Mouse (Mus musculus) ES-E14 (cell line): Measurements from ENCODE around the gene Cngb1. TPM values are rescaled to one million over a fixed set of nuclear protein-coding genes. Genes with fewer than 3 reads are reported as not detected.
A peak's percentile ranks its signal among the peaks of the same experiment; 100 is the strongest.

Experiments used
- DNase-seq: peaks from one replicate; pipeline ENCODE4 v3.0.0-alpha.2; 2013; ENCODE audit warnings: low read depth, low spot score
- H3K27ac ChIP-seq: 2 replicates; pipeline ENCODE4 v1.5.1; 2012; ENCODE audit warnings: low read depth, mild to moderate bottlenecking, low read length, moderate library complexity, mixed read lengths; ENCODE audit not compliant: poor library complexity, insufficient read depth, severe bottlenecking
- H3K36me3 ChIP-seq: 2 replicates; pipeline ENCODE4 v1.6.1; 2012; ENCODE audit warnings: mild to moderate bottlenecking, low read length, moderate library complexity, mixed read lengths; ENCODE audit not compliant: control insufficient read depth, poor library complexity, insufficient read depth, severe bottlenecking
- H3K4me1 ChIP-seq, 2 experiments: fragments of 150-350 bp in 1 of 2; sonication (generic) in 1 of 2; 2 replicates each; pipeline ENCODE4 v1.6.1; 2012; ENCODE audit warnings: low read length in 2 of 2, mild to moderate bottlenecking in 1 of 2, mixed read lengths in 1 of 2; ENCODE audit not compliant: control insufficient read depth in 2 of 2, insufficient read depth in 2 of 2, poor library complexity in 1 of 2
- H3K4me3 ChIP-seq, 2 experiments: fragments of 150-350 bp in 1 of 2; sonication (generic) in 1 of 2; 2 replicates each; pipeline ENCODE4 v1.5.1; 2012; ENCODE audit warnings: low read length in 2 of 2, low read depth in 1 of 2, mild to moderate bottlenecking in 1 of 2, mixed read lengths in 1 of 2; ENCODE audit not compliant: insufficient read depth in 1 of 2, poor library complexity in 1 of 2, severe bottlenecking in 1 of 2
- H3K9ac ChIP-seq: 2 replicates; pipeline ENCODE4 v1.6.1; 2012; ENCODE audit warnings: low read depth, mild to moderate bottlenecking, low read length, mixed read lengths; ENCODE audit not compliant: poor library complexity, insufficient read depth, severe bottlenecking
- H3K9me3 ChIP-seq: fragments of 150-350 bp; sonication (generic); 2 replicates; pipeline ENCODE4 v1.6.1; 2012; ENCODE audit warnings: low read depth, mild to moderate bottlenecking, low read length; ENCODE audit not compliant: control insufficient read depth, insufficient read depth
- CHD2 ChIP-seq: IDR thresholded peaks from 2 replicates; pipeline ENCODE4 v1.6.1; 2014; ENCODE audit warnings: mild to moderate bottlenecking, low read depth, low read length, inconsistent platforms
- HCFC1 ChIP-seq: IDR thresholded peaks from 2 replicates; pipeline ENCODE4 v1.6.1; 2012; ENCODE audit warnings: low read length, inconsistent platforms, borderline replicate concordance; ENCODE audit not compliant: insufficient read depth
- MAFK ChIP-seq: IDR thresholded peaks from 2 replicates; pipeline ENCODE4 v1.6.1; 2014; ENCODE audit warnings: mild to moderate bottlenecking, low read depth, low read length, inconsistent platforms; ENCODE audit not compliant: insufficient read depth
- ZC3H11A ChIP-seq: IDR thresholded peaks from 2 replicates; pipeline ENCODE4 v1.6.1; 2012; ENCODE audit warnings: low read depth, mild to moderate bottlenecking, inconsistent platforms, low read length, borderline replicate concordance
- ZNF384 ChIP-seq: IDR thresholded peaks from 2 replicates; pipeline ENCODE4 v1.6.1; 2012; ENCODE audit warnings: low read depth, low read length, inconsistent platforms
- in situ Hi-C, 2 experiments: fragments of 600-800 bp; cut with MboI; formaldehyde crosslinking; loops; one replicate each; pipeline ENCODE4 v1.15.1; 2025; ENCODE audit warnings: low sequenced_read_pairs in 2 of 2, inconsistent platforms in 1 of 2; ENCODE audit not compliant: unreplicated experiment in 2 of 2
- total RNA-seq: library from RNA; depleted of rRNA; stranded (reverse); fragments of 300-350 nt; gene quantifications from 2 replicates; pipeline ENCODE4 v1.2.3, GENCODE M21; 2012

Gene Cngb1
- total RNA-seq, 1 experiment = 1.5 TPM

- H3K27ac ChIP-seq = no peak overlapping the region
- no peaks in the 10 kb centered on the region for H3K36me3 ChIP-seq
- H3K4me1 ChIP-seq = peaks cover 4 to 6% of the 10 kb centered on the region in 2 experiments; a peak in 2 of 4 replicates
- H3K4me3 ChIP-seq = no peak overlapping the region
- H3K9me3 ChIP-seq = no peaks in the 10 kb centered on the region
- H3K9ac ChIP-seq = no peak overlapping the region
- in situ Hi-C loops = loop anchor here (10.0 to 25.0 kb wide), 2 partner anchors 91 to 259 kb away; no protein-coding TSS in a partner anchor
- TF ChIP-seq ZC3H11A = no peak
- TF ChIP-seq MAFK = no peak
- no peak for TF ChIP-seq ZNF384
- TF ChIP-seq CHD2 = no peak
- no peak for TF ChIP-seq HCFC1
- no peak for DNase-seq
These were observed 102.9 kb downstream of the Cngb1 start for GRCm38 (mm10) chr8:95203326-95204038.

- peak within 1 kb of the TSS; percentile 9; the same call in 1 of the 2 replicates for H3K27ac ChIP-seq
- no peak for TF ChIP-seq MAFK
- no peak for TF ChIP-seq ZC3H11A
- no peak for TF ChIP-seq CHD2
- no peak for TF ChIP-seq HCFC1
- no peak for TF ChIP-seq ZNF384
- H3K9me3 ChIP-seq = no peaks in the 10 kb centered on the region
- no peaks in the 10 kb centered on the region for H3K36me3 ChIP-seq
- H3K9ac ChIP-seq = no peak within 1 kb of the TSS
- DNase-seq = no peak
- in situ Hi-C loops = loop anchor here (10.0 to 25.0 kb wide), 2 partner anchors 90 to 258 kb away; no protein-coding TSS in a partner anchor
- peaks cover 4 to 6% of the 10 kb centered on the region in 2 experiments; a peak in 2 of 4 replicates for H3K4me1 ChIP-seq
- H3K4me3 ChIP-seq = no peak within 1 kb of the TSS
These were observed 103.6 kb downstream of the Cngb1 start, which contains the start of gene Kifc3 for GRCm38 (mm10) chr8:95202649-95203275. Kifc3 (minus strand) TSS chr8:95202812.

- Histone ChIP-seq H3K9me3 (no peaks in the 10 kb centered on the region), H3K27ac (no peak overlapping the region), H3K4me1 (peaks cover 4 to 6% of the 10 kb centered on the region in 2 experiments; a peak in 2 of 4 replicates), H3K4me3 (no peak overlapping the region), H3K36me3 (no peaks in the 10 kb centered on the region), H3K9ac (no peak overlapping the region)
- TF ChIP-seq MAFK (no peak), HCFC1 (no peak), ZNF384 (no peak), CHD2 (no peak), ZC3H11A (no peak)
- no peak for DNase-seq
- in situ Hi-C loops = loop anchor here (10.0 to 25.0 kb wide), 2 partner anchors 90 to 257 kb away; no protein-coding TSS in a partner anchor
These were observed 104.3 kb downstream of the Cngb1 start for GRCm38 (mm10) chr8:95202056-95202570.

GRCm38 (mm10) chr8:95201491-95201890, 104.9 kb downstream of the Cngb1 start:
- H3K4me1 ChIP-seq = peaks cover 4 to 6% of the 10 kb centered on the region in 2 experiments; a peak in 2 of 4 replicates
- no peak for DNase-seq
- H3K9ac ChIP-seq = no peak overlapping the region
- peak overlapping the region; percentile 9; the same call in 1 of the 2 replicates for H3K27ac ChIP-seq
- in situ Hi-C loops = loop anchor here (10.0 to 25.0 kb wide), 2 partner anchors 89 to 257 kb away; no protein-coding TSS in a partner anchor
- H3K4me3 ChIP-seq = no peak overlapping the region
- no peak for TF ChIP-seq ZC3H11A
- no peaks in the 10 kb centered on the region for H3K36me3 ChIP-seq
- no peaks in the 10 kb centered on the region for H3K9me3 ChIP-seq
